Mouse (Mus musculus) olfactory bulb, adult 2 months (tissue): ENCODE results near the gene Opalin.

ENCODE experiments used
- CTCF ChIP-seq: fragments of 200-500 bp; IDR thresholded peaks from 2 replicates; pipeline ENCODE4 v1.5.1; 2012; ENCODE audit warnings: low read depth, mild to moderate bottlenecking, low read length, moderate library complexity; ENCODE audit not compliant: insufficient read depth
- POLR2A ChIP-seq: fragments of 200-500 bp; IDR thresholded peaks from 2 replicates; pipeline ENCODE4 v1.6.1; 2012; ENCODE audit warnings: mild to moderate bottlenecking, low read depth, low read length, moderate library complexity; ENCODE audit not compliant: insufficient read depth

GRCm38 (mm10) chr19:41118346-41118745, 41.4 kb upstream of the Opalin start:
- TF ChIP-seq CTCF (no peak), POLR2A (no peak)
